Mouse (Mus musculus): ENCODE measurements around the gene Map3k14. TPM values are rescaled to one million over a fixed set of nuclear protein-coding genes. Genes with fewer than 3 reads are reported as not detected.

The Map3k14 gene
- total and polyA plus RNA-seq, 3 experiments, result 0.39 to 0.99 TPM; not detected in 1

DNA sequence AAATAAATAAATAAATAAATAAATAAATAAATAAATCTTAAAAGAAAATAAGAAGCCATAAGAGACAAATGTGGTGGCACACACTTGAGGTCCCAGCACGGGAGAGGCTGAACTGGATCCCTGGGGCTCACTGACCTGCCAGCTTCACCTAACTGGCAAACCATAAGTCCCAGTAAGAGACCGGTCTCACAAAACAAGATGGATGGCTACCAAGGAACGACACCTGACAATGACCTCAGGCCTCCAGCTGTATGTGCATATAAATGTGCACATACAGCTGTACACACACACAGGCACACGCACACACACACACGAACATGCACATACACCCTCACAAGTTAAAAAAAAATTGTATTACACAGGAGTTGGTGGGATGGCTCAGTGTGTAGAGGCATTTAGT is 19.6 kb upstream of the Map3k14 start:
- Histone ChIP-seq H3K27me3 (ENCODE audit: control insufficient read depth in 1 of 2, insufficient read depth in 2 of 2, low read length in 2 of 2) (peaks cover 7 to 18% of the 10 kb centered on the region in 2 experiments), H3K4me1 (ENCODE audit: control insufficient read depth in 1 of 2, insufficient read depth in 2 of 2, low read length in 2 of 2) (peaks cover 0 to 12% of the 10 kb centered on the region in 2 experiments; a peak in 2 of 4 replicates), H3K36me3 (ENCODE audit: control insufficient read depth in 1 of 2, insufficient read depth in 2 of 2, low read length in 2 of 2) (peaks cover 0 to 7% of the 10 kb centered on the region in 2 experiments; a peak in 2 of 4 replicates), H3K27ac (ENCODE audit: control insufficient read depth, low read depth, low read length) (no peak overlapping the region), H3K79me2 (ENCODE audit: control insufficient read depth, insufficient read depth, low read length, poor library complexity) (no peaks in the 10 kb centered on the region), H3K4me3 (ENCODE audit: control insufficient read depth in 1 of 2, insufficient read depth in 1 of 2, low read depth in 2 of 2, low read length in 2 of 2) (no peak overlapping the region), H3K9ac (ENCODE audit: control insufficient read depth, low read depth, low read length, poor library complexity, severe bottlenecking) (no peak overlapping the region), H3K9me3 (replicated peaks; ENCODE audit: insufficient read depth, low read length) (no peaks in the 10 kb centered on the region)
- no peak for TF ChIP-seq POLR2A (IDR thresholded peaks at IDR 0.05; ENCODE audit: control insufficient read depth in 1 of 2, insufficient read depth in 1 of 2, low read depth in 1 of 2, low read length in 2 of 2, poor library complexity in 1 of 2)
- TF ChIP-seq TCF12 (IDR thresholded peaks at IDR 0.05; ENCODE audit: low read depth, low read length), result no peak
- TF ChIP-seq ZNF384 (IDR thresholded peaks at IDR 0.05; ENCODE audit: low read depth, low read length), result no peak
- TF ChIP-seq ELF1 (IDR thresholded peaks at IDR 0.05; ENCODE audit: low read depth, low read length), result no peak
- no peak for TF ChIP-seq GATA1 (IDR thresholded peaks at IDR 0.05; ENCODE audit: low read depth, low read length)
- TF ChIP-seq RAD21 (IDR thresholded peaks at IDR 0.05; ENCODE audit: low read depth, low read length), result no peak
- no peak for TF ChIP-seq HCFC1 (IDR thresholded peaks at IDR 0.05; ENCODE audit: low read depth, low read length)
- no peak for TF ChIP-seq E2F4 (IDR thresholded peaks at IDR 0.05; ENCODE audit: borderline replicate concordance, low read depth, low read length)
- no peak for TF ChIP-seq MYB (IDR thresholded peaks at IDR 0.05; ENCODE audit: low read depth, low read length)
- no peak for TF ChIP-seq JUND (IDR thresholded peaks at IDR 0.05; ENCODE audit: low read depth, low read length)
- no peak for TF ChIP-seq ZC3H11A (IDR thresholded peaks at IDR 0.05; ENCODE audit: low read depth, low read length)
- TF ChIP-seq EP300 (IDR thresholded peaks at IDR 0.05; ENCODE audit: low read depth in 1 of 2, low read length in 2 of 2), result no peak
- no peak for TF ChIP-seq GABPA (IDR thresholded peaks at IDR 0.05; ENCODE audit: low read depth, low read length)
- TF ChIP-seq MAFK (IDR thresholded peaks at IDR 0.05; ENCODE audit: borderline replicate concordance, low read depth, low read length), result no peak
- TF ChIP-seq RCOR1 (IDR thresholded peaks at IDR 0.05; ENCODE audit: low read depth, low read length), result no peak
- no peak for DNase-seq (ENCODE audit: low read depth, low spot score)

DNA sequence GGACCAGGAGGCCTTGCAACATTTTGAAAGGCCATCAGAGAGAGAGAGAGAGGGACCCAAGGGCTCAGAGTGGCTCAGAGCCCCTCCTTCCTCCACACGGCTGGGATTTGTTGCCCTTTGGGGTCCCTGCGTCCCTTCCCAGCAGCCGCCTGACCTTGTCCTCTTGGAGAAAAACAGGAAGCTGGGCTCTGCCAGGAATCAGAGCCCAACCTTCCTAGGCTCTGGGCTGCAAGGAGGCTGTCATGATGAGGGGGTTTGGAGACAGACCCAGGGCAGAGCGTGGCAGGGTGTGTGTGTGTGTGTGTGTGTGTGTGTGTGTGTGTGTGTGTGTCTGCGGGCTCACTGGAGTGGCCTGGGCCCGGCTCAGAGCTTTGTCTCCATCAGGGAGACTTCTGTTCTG is 18.7 kb upstream of the Map3k14 start:
- H3K4me1 ChIP-seq (ENCODE audit: control insufficient read depth in 1 of 2, insufficient read depth in 2 of 2, low read length in 2 of 2), result peaks cover 0 to 12% of the 10 kb centered on the region in 2 experiments; a peak in 2 of 4 replicates
- no peak overlapping the region for H3K9ac ChIP-seq (ENCODE audit: control insufficient read depth, low read depth, low read length, poor library complexity, severe bottlenecking)
- no peak overlapping the region for H3K4me3 ChIP-seq (ENCODE audit: control insufficient read depth in 1 of 2, insufficient read depth in 1 of 2, low read depth in 2 of 2, low read length in 2 of 2)
- H3K9me3 ChIP-seq (replicated peaks; ENCODE audit: insufficient read depth, low read length), result no peaks in the 10 kb centered on the region
- H3K79me2 ChIP-seq (ENCODE audit: control insufficient read depth, insufficient read depth, low read length, poor library complexity), result no peaks in the 10 kb centered on the region
- no peak for DNase-seq (ENCODE audit: low read depth, low spot score)
- H3K27me3 ChIP-seq (ENCODE audit: control insufficient read depth in 1 of 2, insufficient read depth in 2 of 2, low read length in 2 of 2), result peaks cover 12 to 20% of the 10 kb centered on the region in 2 experiments
- peaks cover 0 to 7% of the 10 kb centered on the region in 2 experiments; a peak in 2 of 4 replicates for H3K36me3 ChIP-seq (ENCODE audit: control insufficient read depth in 1 of 2, insufficient read depth in 2 of 2, low read length in 2 of 2)
- no peak for TF ChIP-seq KAT2A (conservative IDR thresholded peaks at IDR 0.05; ENCODE audit: low read depth, low read length)
- no peak for TF ChIP-seq RCOR1 (IDR thresholded peaks at IDR 0.05; ENCODE audit: low read depth, low read length)
- TF ChIP-seq UBTF (IDR thresholded peaks at IDR 0.05; ENCODE audit: borderline replicate concordance, insufficient read depth, low read depth, low read length), result no peak
- TF ChIP-seq SIN3A (IDR thresholded peaks at IDR 0.05; ENCODE audit: low read length), result no peak
- no peak for TF ChIP-seq ZC3H11A (IDR thresholded peaks at IDR 0.05; ENCODE audit: low read depth, low read length)
- TF ChIP-seq JUND (IDR thresholded peaks at IDR 0.05; ENCODE audit: low read depth, low read length), result no peak
- no peak for TF ChIP-seq TCF12 (IDR thresholded peaks at IDR 0.05; ENCODE audit: low read depth, low read length)
- no peak for TF ChIP-seq POLR2AphosphoS2 (IDR thresholded peaks at IDR 0.05; ENCODE audit: low read length)
- no peak for TF ChIP-seq NELFE (IDR thresholded peaks at IDR 0.05; ENCODE audit: low read depth, low read length)
- no peak overlapping the region for H3K27ac ChIP-seq (ENCODE audit: control insufficient read depth, low read depth, low read length)

Measured in MEL (cell line).